Comparison of ENCODE assay signal across 20 mouse cellular contexts in genomic region chr10:18681385-18681954, GRCm38 (mm10).
DNase-seq lines count a peak whose midpoint lies in the region; ATAC-seq and TF ChIP-seq lines count a peak whose summit lies in the region.
"Had no signal": no experiment of that assay in that cellular context is flagged by ENCODE, and none has a peak within 500 bp of the region (broad histone marks: within the 10 kb centered on the region; RNA-seq: fewer than 3 reads in every experiment).

No protein-coding gene starts in this region.

- H3K9ac ChIP-seq in liver, postnatal 0 days (replicated peaks) = no peak overlapping the region; the same call in 1 of the 2 replicates
- no peak overlapping the region for H3K9ac ChIP-seq in intestine, embryonic 15.5 days
- H3K9ac ChIP-seq in stomach, embryonic 14.5 days (replicated peaks; ENCODE audit: low read depth, low read length) = no peak overlapping the region
- H3K9ac ChIP-seq: hindbrain, embryonic 12.5 days; lung, embryonic 15.5 days; midbrain, embryonic 15.5 days had no signal

- no peak for TF ChIP-seq POLR2A in kidney, adult 2 months (IDR thresholded peaks at IDR 0.05; ENCODE audit: low read depth, low read length)

- no peaks in the 10 kb centered on the region for H3K9me3 ChIP-seq in liver, postnatal 0 days (ENCODE audit: low read length)
- no peaks in the 10 kb centered on the region for H3K9me3 ChIP-seq in intestine, embryonic 15.5 days
- H3K9me3 ChIP-seq in stomach, embryonic 14.5 days (ENCODE audit: control insufficient read depth, low read depth, low read length) = no peaks in the 10 kb centered on the region
- H3K9me3 ChIP-seq: heart, embryonic 10.5 days; hindbrain, embryonic 12.5 days; lung, embryonic 15.5 days; midbrain, embryonic 15.5 days had no signal

- 56% methylated on average over 2 of the region's 2 CpGs for WGBS in kidney, adult 2 months
- WGBS in liver, postnatal 0 days (ENCODE audit: insufficient replicate concordance) = 75% methylated on average over 2 of the region's 2 CpGs
- WGBS in intestine, embryonic 15.5 days = 72% methylated on average over 2 of the region's 2 CpGs
- WGBS in stomach, embryonic 14.5 days = 69% methylated on average over 2 of the region's 2 CpGs

- peak overlapping the region; percentile 51 for H3K27ac ChIP-seq in kidney, adult 2 months (ENCODE audit: insufficient read depth, low read depth, low read length)
- H3K27ac ChIP-seq in liver, postnatal 0 days (ENCODE audit: low read depth) = no peak overlapping the region
- H3K27ac ChIP-seq in intestine, embryonic 15.5 days = peak overlapping the region; percentile 42
- H3K27ac ChIP-seq in stomach, embryonic 14.5 days (ENCODE audit: low read length) = peak overlapping the region; percentile 49; the same call in 1 of the 2 replicates
- H3K27ac ChIP-seq: heart, embryonic 10.5 days; hindbrain, embryonic 12.5 days; lung, embryonic 15.5 days; midbrain, embryonic 15.5 days had no signal

- H3K27me3 ChIP-seq in kidney, adult 2 months (replicated peaks; ENCODE audit: control insufficient read depth, insufficient read depth, low read length) = no peaks in the 10 kb centered on the region
- H3K27me3 ChIP-seq in liver, postnatal 0 days (ENCODE audit: insufficient read depth, low read length) = no peaks in the 10 kb centered on the region
- no peaks in the 10 kb centered on the region for H3K27me3 ChIP-seq in intestine, embryonic 15.5 days (replicated peaks)
- H3K27me3 ChIP-seq in stomach, embryonic 14.5 days (ENCODE audit: control insufficient read depth, insufficient read depth, low read length) = no peaks in the 10 kb centered on the region
- H3K27me3 ChIP-seq: hindbrain, embryonic 12.5 days; lung, embryonic 15.5 days; midbrain, embryonic 15.5 days had no signal

- H3K4me2 ChIP-seq in liver, postnatal 0 days (ENCODE audit: low read depth, low read length) = 0 out of 2 replicates have a peak overlapping the region, but pooled peaks have one; percentile 40
- H3K4me2 ChIP-seq in intestine, embryonic 15.5 days (replicated peaks) = 0 out of 2 replicates have a peak overlapping the region, but pooled peaks have one; percentile 20
- no peak overlapping the region for H3K4me2 ChIP-seq in stomach, embryonic 14.5 days (replicated peaks; ENCODE audit: low read depth, low read length)
- H3K4me2 ChIP-seq: hindbrain, embryonic 12.5 days; lung, embryonic 15.5 days; midbrain, embryonic 15.5 days had no signal

- no peaks in the 10 kb centered on the region for H3K36me3 ChIP-seq in kidney, adult 2 months (ENCODE audit: control insufficient read depth, insufficient read depth, low read length)
- H3K36me3 ChIP-seq in liver, postnatal 0 days (replicated peaks; ENCODE audit: insufficient read depth, low read length) = no peaks in the 10 kb centered on the region
- H3K36me3 ChIP-seq in intestine, embryonic 15.5 days = no peaks in the 10 kb centered on the region
- no peaks in the 10 kb centered on the region for H3K36me3 ChIP-seq in stomach, embryonic 14.5 days (ENCODE audit: control insufficient read depth, insufficient read depth, low read length)
- H3K36me3 ChIP-seq: heart, embryonic 10.5 days; lung, embryonic 15.5 days; midbrain, embryonic 15.5 days had no signal

- ATAC-seq in liver, postnatal 0 days = no peak
- ATAC-seq in intestine, embryonic 15.5 days = peak; percentile 35
- no peak for ATAC-seq in stomach, embryonic 14.5 days (ENCODE audit: insufficient number of reproducible peaks, insufficient read depth, low FRiP score, low read depth)
- ATAC-seq: activated CD4-positive, CD25-positive, alpha-beta regulatory T cell, adult 4 months; midbrain, embryonic 15.5 days had no signal

- H3K4me1 ChIP-seq in kidney, adult 2 months (ENCODE audit: control insufficient read depth, insufficient read depth, low read length) = peaks cover 16% of the 10 kb centered on the region
- peaks cover 5% of the 10 kb centered on the region for H3K4me1 ChIP-seq in liver, postnatal 0 days (ENCODE audit: insufficient read depth)
- H3K4me1 ChIP-seq in intestine, embryonic 15.5 days (replicated peaks) = no peaks in the 10 kb centered on the region
- H3K4me1 ChIP-seq in stomach, embryonic 14.5 days (ENCODE audit: control insufficient read depth, insufficient read depth, low read length) = no peaks in the 10 kb centered on the region
- H3K4me1 ChIP-seq: heart, embryonic 10.5 days; hindbrain, embryonic 12.5 days; lung, embryonic 15.5 days; midbrain, embryonic 15.5 days had no signal

- no peak for DNase-seq in kidney, adult 2 months
- DNase-seq in kidney, postnatal 14 days = no peak
- DNase-seq in liver, postnatal 0 days = no peak
- DNase-seq in liver = no peak
- DNase-seq in adrenal gland, postnatal 10 days = no peak
- no peak for DNase-seq in adrenal gland, adult 18-20 months (ENCODE audit: low spot score in 2 of 2)
- DNase-seq: adrenal gland, postnatal 36 days; cerebellum, adult 9-10 months; embryo, embryonic 11 days; gastrocnemius, postnatal 36 days; heart, postnatal 10 days; right cerebral cortex, postnatal 4 days; thymus, postnatal 25 days had no signal

- TF ChIP-seq CTCF in kidney, adult 2 months (conservative IDR thresholded peaks at IDR 0.05; ENCODE audit: insufficient read depth, insufficient read length, low read depth, low read length) = no peak
- no peak for TF ChIP-seq CTCF in liver, postnatal 0 days (IDR thresholded peaks at IDR 0.05; ENCODE audit: low read depth)

- H3K4me3 ChIP-seq in kidney, adult 2 months (ENCODE audit: insufficient read depth, low read depth, low read length) = no peak overlapping the region
- no peak overlapping the region for H3K4me3 ChIP-seq in liver, postnatal 0 days (ENCODE audit: low read depth, low read length)
- H3K4me3 ChIP-seq in intestine, embryonic 15.5 days (replicated peaks) = no peak overlapping the region
- no peak overlapping the region for H3K4me3 ChIP-seq in stomach, embryonic 14.5 days (ENCODE audit: low read depth, low read length)
- H3K4me3 ChIP-seq: heart, embryonic 10.5 days; hindbrain, embryonic 12.5 days; lung, embryonic 15.5 days; midbrain, embryonic 15.5 days had no signal

- TF ChIP-seq EP300 in liver, postnatal 0 days (IDR thresholded peaks at IDR 0.05; ENCODE audit: low read depth) = no peak
